Mouse (Mus musculus) lung, adult 2 months (tissue): ENCODE measurements around the gene Get4.

Source experiments
- CTCF ChIP-seq: fragments of 200-500 bp; IDR thresholded peaks from 2 replicates; pipeline ENCODE4 v1.5.1; 2011; ENCODE audit warnings: mild to moderate bottlenecking, low read length, control low read depth; ENCODE audit not compliant: insufficient read depth
- POLR2A ChIP-seq: fragments of 200-500 bp; IDR thresholded peaks from 2 replicates; pipeline ENCODE4 v1.6.1; 2011; ENCODE audit warnings: low read depth, mild to moderate bottlenecking, control low read depth, low read length, borderline replicate concordance; ENCODE audit errors: extremely low read depth

DNA sequence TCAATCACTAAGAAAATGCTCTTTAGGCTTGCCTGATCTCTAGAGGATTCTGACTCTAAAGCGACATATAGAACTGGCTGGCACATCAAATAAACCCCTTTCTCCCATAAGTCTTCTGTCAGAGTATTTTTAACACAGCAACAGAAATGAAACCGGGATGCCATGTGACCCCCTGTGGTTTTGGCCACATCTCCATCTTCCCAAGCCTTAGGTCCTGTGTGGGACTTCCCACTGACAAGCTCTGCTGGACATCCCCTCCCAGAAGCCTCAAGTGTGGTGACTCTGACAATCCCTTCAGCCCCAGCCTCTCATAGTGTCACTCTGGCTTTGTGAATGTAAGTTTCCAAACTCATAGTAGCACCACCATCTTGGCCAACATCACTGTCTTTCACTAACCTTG is 42.0 kb downstream of the Get4 start:
- TF ChIP-seq POLR2A (no peak), CTCF (no peak)
